In the genomic region with DNA sequence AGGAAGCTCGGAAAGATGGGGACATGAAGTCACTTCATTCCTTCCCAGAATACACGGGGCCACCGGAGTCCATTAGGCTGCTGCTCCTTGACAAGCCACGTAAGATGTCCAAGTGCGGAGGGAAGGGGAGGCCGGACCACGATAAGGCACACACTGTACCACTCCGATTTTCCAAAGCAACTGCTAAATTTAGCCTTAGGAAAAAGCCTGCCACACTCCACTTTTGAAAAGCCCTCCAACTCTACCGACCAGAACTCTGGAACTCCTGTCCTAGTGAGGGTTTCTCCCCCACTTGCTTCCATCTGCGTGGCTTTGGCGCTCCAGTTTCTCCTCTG, we compare ENCODE assay signal across 31 mouse cellular contexts. TPM values are rescaled to one million over a fixed set of nuclear protein-coding genes. Genes with fewer than 3 reads are reported as not detected.
DNase-seq lines count a peak whose midpoint lies in the region; ATAC-seq and TF ChIP-seq lines count a peak whose summit lies in the region.
"Had no signal": no experiment of that assay in that cellular context is flagged by ENCODE, and none has a peak within 500 bp of the region (broad histone marks: within the 10 kb centered on the region; RNA-seq: fewer than 3 reads in every experiment).

No protein-coding gene starts in this region.

- no peak overlapping the region for H3K4me3 ChIP-seq in forebrain, embryonic 13.5 days
- H3K4me3 ChIP-seq in forebrain, embryonic 10.5 days, result no peak overlapping the region
- H3K4me3 ChIP-seq in heart, embryonic 11.5 days (ENCODE audit: low read depth, low read length), result peak overlapping the region; percentile 4; the same call in 1 of the 2 replicates
- no peak overlapping the region for H3K4me3 ChIP-seq in midbrain, embryonic 12.5 days
- no peak overlapping the region for H3K4me3 ChIP-seq in midbrain, embryonic 10.5 days
- H3K4me3 ChIP-seq in olfactory bulb, adult 2 months (ENCODE audit: insufficient read depth, low read depth, low read length), result no peak overlapping the region
- H3K4me3 ChIP-seq: embryonic facial prominence, embryonic 10.5 days; hindbrain, embryonic 15.5 days; intestine, embryonic 15.5 days; limb, embryonic 10.5 days; myocyte had no signal

- H3K27me3 ChIP-seq in forebrain, embryonic 13.5 days, result no peaks in the 10 kb centered on the region
- H3K27me3 ChIP-seq in forebrain, embryonic 10.5 days (ENCODE audit: poor library complexity, severe bottlenecking), result no peaks in the 10 kb centered on the region
- no peaks in the 10 kb centered on the region for H3K27me3 ChIP-seq in heart, embryonic 11.5 days (ENCODE audit: control insufficient read depth, insufficient read depth, low read length)
- H3K27me3 ChIP-seq in midbrain, embryonic 12.5 days, result no peaks in the 10 kb centered on the region
- no peaks in the 10 kb centered on the region for H3K27me3 ChIP-seq in midbrain, embryonic 10.5 days (ENCODE audit: low read depth, poor library complexity, severe bottlenecking)
- H3K27me3 ChIP-seq: hindbrain, embryonic 15.5 days; intestine, embryonic 15.5 days; Patski had no signal

- peaks cover 49% of the 10 kb centered on the region for H3K4me1 ChIP-seq in forebrain, embryonic 13.5 days
- H3K4me1 ChIP-seq in forebrain, embryonic 10.5 days, result peaks cover 11% of the 10 kb centered on the region
- H3K4me1 ChIP-seq in heart, embryonic 11.5 days (ENCODE audit: control insufficient read depth, insufficient read depth, low read length), result peaks cover 28% of the 10 kb centered on the region
- H3K4me1 ChIP-seq in midbrain, embryonic 12.5 days, result peaks cover 21% of the 10 kb centered on the region; the same call in 1 of the 2 replicates
- peaks cover 11% of the 10 kb centered on the region for H3K4me1 ChIP-seq in midbrain, embryonic 10.5 days
- H3K4me1 ChIP-seq in olfactory bulb, adult 2 months (ENCODE audit: control insufficient read depth, insufficient read depth, low read length), result peaks cover 40% of the 10 kb centered on the region
- H3K4me1 ChIP-seq: embryonic facial prominence, embryonic 10.5 days; intestine, embryonic 15.5 days; limb, embryonic 10.5 days had no signal

- H3K36me3 ChIP-seq in forebrain, embryonic 13.5 days (ENCODE audit: poor library complexity, severe bottlenecking), result peaks cover 24% of the 10 kb centered on the region; the same call in 1 of the 2 replicates
- peaks cover 43% of the 10 kb centered on the region for H3K36me3 ChIP-seq in forebrain, embryonic 10.5 days (replicated peaks)
- no peaks in the 10 kb centered on the region for H3K36me3 ChIP-seq in heart, embryonic 11.5 days (ENCODE audit: control insufficient read depth, insufficient read depth, low read length)
- H3K36me3 ChIP-seq in midbrain, embryonic 12.5 days, result peaks cover 24% of the 10 kb centered on the region
- H3K36me3 ChIP-seq in midbrain, embryonic 10.5 days, result peaks cover 44% of the 10 kb centered on the region
- H3K36me3 ChIP-seq: hindbrain, embryonic 15.5 days; intestine, embryonic 15.5 days had no signal

- 0 out of 2 replicates have a peak overlapping the region, but pooled peaks have one; percentile 13 for H3K9ac ChIP-seq in forebrain, embryonic 13.5 days
- H3K9ac ChIP-seq in heart, embryonic 11.5 days (ENCODE audit: low read depth, low read length), result peak overlapping the region; percentile 54
- no peak overlapping the region for H3K9ac ChIP-seq in midbrain, embryonic 12.5 days (replicated peaks)
- H3K9ac ChIP-seq: hindbrain, embryonic 15.5 days; intestine, embryonic 15.5 days; liver, postnatal 0 days had no signal

- ATAC-seq in forebrain, embryonic 13.5 days, result no peak
- no peak for ATAC-seq in heart, embryonic 11.5 days (replicated peaks; ENCODE audit: insufficient number of reproducible peaks, low FRiP score, low TSS enrichment)
- no peak for ATAC-seq in midbrain, embryonic 12.5 days (ENCODE audit: low FRiP score, low read depth)
- ATAC-seq: CD4-positive, CD25-positive, alpha-beta regulatory T cell, adult 4 months; forebrain, embryonic 16.5 days; intestine, embryonic 15.5 days; liver, postnatal 0 days; Patski had no signal

- no peak for TF ChIP-seq CTCF in olfactory bulb, adult 2 months (IDR thresholded peaks at IDR 0.05; ENCODE audit: insufficient read depth, low read depth, low read length)

- 85% methylated on average over 11 of the region's 11 CpGs for WGBS in forebrain, embryonic 13.5 days
- WGBS in forebrain, embryonic 10.5 days, result 89% methylated on average over 11 of the region's 11 CpGs
- WGBS in heart, embryonic 11.5 days (ENCODE audit: insufficient replicate concordance), result 48% methylated on average over 11 of the region's 11 CpGs
- WGBS in midbrain, embryonic 12.5 days, result 87% methylated on average over 11 of the region's 11 CpGs
- WGBS in midbrain, embryonic 10.5 days, result 91% methylated on average over 11 of the region's 11 CpGs
- 33% methylated on average over 11 of the region's 11 CpGs for WGBS in olfactory bulb, adult 2 months

- H3K9me3 ChIP-seq in forebrain, embryonic 13.5 days (replicated peaks), result no peaks in the 10 kb centered on the region
- H3K9me3 ChIP-seq in forebrain, embryonic 10.5 days, result peaks cover 9% of the 10 kb centered on the region
- no peaks in the 10 kb centered on the region for H3K9me3 ChIP-seq in heart, embryonic 11.5 days (replicated peaks; ENCODE audit: control insufficient read depth, low read length)
- no peaks in the 10 kb centered on the region for H3K9me3 ChIP-seq in midbrain, embryonic 12.5 days
- H3K9me3 ChIP-seq in midbrain, embryonic 10.5 days (replicated peaks), result peaks cover 1% of the 10 kb centered on the region; the same call in 1 of the 2 replicates
- H3K9me3 ChIP-seq: hindbrain, embryonic 15.5 days; intestine, embryonic 15.5 days; limb, embryonic 10.5 days had no signal

- no peak for DNase-seq in forebrain, embryonic 10.5 days (ENCODE audit: extremely low spot score, low spot score)
- no peak for DNase-seq in heart, postnatal 25 days (ENCODE audit: low spot score)
- no peak for DNase-seq in midbrain, embryonic 10.5 days (ENCODE audit: low spot score)
- no peak for DNase-seq in thymus, postnatal 0 days (ENCODE audit: low spot score)
- DNase-seq: adrenal gland, postnatal 10 days; kidney, adult 9 months; kidney, postnatal 25 days; layer of hippocampus, adult 9-11 months; liver, postnatal 0 days; lung, postnatal 4 days; retina, postnatal 1 day; thymus, postnatal 25 days had no signal

- intact Hi-C loops in heart, postnatal 25 days (cut with DNase I), result no loop called here

- no peak overlapping the region for H3K4me2 ChIP-seq in forebrain, embryonic 13.5 days
- peak overlapping the region; percentile 49 for H3K4me2 ChIP-seq in heart, embryonic 11.5 days
- H3K4me2 ChIP-seq in midbrain, embryonic 12.5 days (replicated peaks), result no peak overlapping the region
- H3K4me2 ChIP-seq: hindbrain, embryonic 15.5 days; intestine, embryonic 15.5 days had no signal

- 0 out of 2 replicates have a peak overlapping the region, but pooled peaks have one; percentile 35 for H3K27ac ChIP-seq in forebrain, embryonic 13.5 days
- no peak overlapping the region for H3K27ac ChIP-seq in forebrain, embryonic 10.5 days
- peak overlapping the region; percentile 96 for H3K27ac ChIP-seq in heart, embryonic 11.5 days (ENCODE audit: low read depth, low read length)
- 0 out of 2 replicates have a peak overlapping the region, but pooled peaks have one; percentile 0 for H3K27ac ChIP-seq in midbrain, embryonic 12.5 days (replicated peaks)
- no peak overlapping the region for H3K27ac ChIP-seq in midbrain, embryonic 10.5 days (replicated peaks)
- H3K27ac ChIP-seq in olfactory bulb, adult 2 months (ENCODE audit: insufficient read depth, low read depth, low read length), result peak overlapping the region; percentile 4; the same call in 1 of the 2 replicates
- H3K27ac ChIP-seq: embryonic facial prominence, embryonic 10.5 days; hindbrain, embryonic 15.5 days; intestine, embryonic 15.5 days; limb, embryonic 10.5 days had no signal

- TF ChIP-seq POLR2A in olfactory bulb, adult 2 months (IDR thresholded peaks at IDR 0.05; ENCODE audit: insufficient read depth, low read depth, low read length), result no peak

RNA-seq across cellular contexts. Expression of a gene that starts 7.7 kb away (rescaled TPM):
- polyA plus RNA-seq in forebrain, embryonic 13.5 days (2015; fragmentation: Nextera tagmentation; extraction: Ambion mirVana), result 0.33 TPM in 1 of 2 replicates, not detected in the other
- not detected in 2 replicates for polyA plus RNA-seq in forebrain, embryonic 10.5 days (2016; fragmentation: Nextera tagmentation; extraction: Ambion mirVana)
- 0.21 TPM in 1 of 2 replicates, not detected in the other for polyA plus RNA-seq in heart, embryonic 11.5 days (2014; fragmentation: Nextera tagmentation; extraction: Ambion mirVana)
- total RNA-seq in heart, postnatal 25 days (2021), result not detected
- polyA plus RNA-seq in midbrain, embryonic 12.5 days (2016; fragmentation: Nextera tagmentation; extraction: Ambion mirVana), result 0.43 TPM in 1 of 2 replicates, not detected in the other
- polyA plus RNA-seq in midbrain, embryonic 10.5 days (2016; fragmentation: Nextera tagmentation; extraction: Ambion mirVana), result not detected in 2 replicates
- not detected in 2 replicates for polyA plus RNA-seq in olfactory bulb, adult 2 months (2012; ENCODE audit: insufficient read depth, insufficient read length, low replicate concordance, missing spikeins)
- polyA plus RNA-seq in thymus, postnatal 0 days (2015; fragmentation: Nextera tagmentation; extraction: Ambion mirVana), result not detected in 2 replicates
- total RNA-seq: adrenal gland, postnatal 10 days; common myeloid progenitor, adult 5-6 weeks; ES-E14; heart, postnatal 36 days; left cerebral cortex, adult 8-10 months; liver, adult 2 months; neutrophil, adult 5-6 weeks had no signal
- polyA plus RNA-seq: CD4-positive, CD25-positive, alpha-beta regulatory T cell, adult 4 months; embryonic facial prominence, embryonic 10.5 days; hindbrain, embryonic 15.5 days; intestine, embryonic 15.5 days; limb, embryonic 10.5 days; liver, adult 2 months; liver, postnatal 0 days; myocyte; Patski; testis, adult 2 months had no signal

RNA-seq across cellular contexts. Expression of a gene that starts 39.3 kb away (rescaled TPM):
- polyA plus RNA-seq in forebrain, embryonic 13.5 days (2015; fragmentation: Nextera tagmentation; extraction: Ambion mirVana), result 77.3 and 80.1 TPM in 2 replicates
- 123 and 124 TPM in 2 replicates for polyA plus RNA-seq in forebrain, embryonic 10.5 days (2016; fragmentation: Nextera tagmentation; extraction: Ambion mirVana)
- 88.5 and 102 TPM in 2 replicates for polyA plus RNA-seq in heart, embryonic 11.5 days (2014; fragmentation: Nextera tagmentation; extraction: Ambion mirVana)
- 10 to 100 TPM; 67.4 to 77.2 TPM for total RNA-seq in heart, postnatal 25 days (2021)
- polyA plus RNA-seq in midbrain, embryonic 12.5 days (2016; fragmentation: Nextera tagmentation; extraction: Ambion mirVana), result 79.3 and 88.8 TPM in 2 replicates
- 122 and 131 TPM in 2 replicates for polyA plus RNA-seq in midbrain, embryonic 10.5 days (2016; fragmentation: Nextera tagmentation; extraction: Ambion mirVana)
- polyA plus RNA-seq in olfactory bulb, adult 2 months (2012; ENCODE audit: insufficient read depth, insufficient read length, low replicate concordance, missing spikeins), result not detected in 2 replicates
- 65.1 and 73.3 TPM in 2 replicates for polyA plus RNA-seq in thymus, postnatal 0 days (2015; fragmentation: Nextera tagmentation; extraction: Ambion mirVana)

RNA-seq across cellular contexts. Expression of a gene that starts 52.6 kb away (rescaled TPM):
- 3.5 and 4.0 TPM in 2 replicates for polyA plus RNA-seq in forebrain, embryonic 13.5 days (2015; fragmentation: Nextera tagmentation; extraction: Ambion mirVana)
- 6.1 and 6.5 TPM in 2 replicates for polyA plus RNA-seq in forebrain, embryonic 10.5 days (2016; fragmentation: Nextera tagmentation; extraction: Ambion mirVana)
- 6.6 and 6.7 TPM in 2 replicates for polyA plus RNA-seq in heart, embryonic 11.5 days (2014; fragmentation: Nextera tagmentation; extraction: Ambion mirVana)
- 10 to 100 TPM in 1 of 2 experiments, 1 to 10 TPM in 1; 4.2 to 19.9 TPM for total RNA-seq in heart, postnatal 25 days (2021)
- 5.0 and 5.1 TPM in 2 replicates for polyA plus RNA-seq in midbrain, embryonic 12.5 days (2016; fragmentation: Nextera tagmentation; extraction: Ambion mirVana)
- 5.8 and 6.2 TPM in 2 replicates for polyA plus RNA-seq in midbrain, embryonic 10.5 days (2016; fragmentation: Nextera tagmentation; extraction: Ambion mirVana)
- not detected in 2 replicates for polyA plus RNA-seq in olfactory bulb, adult 2 months (2012; ENCODE audit: insufficient read depth, insufficient read length, low replicate concordance, missing spikeins)
- 2.5 and 2.8 TPM in 2 replicates for polyA plus RNA-seq in thymus, postnatal 0 days (2015; fragmentation: Nextera tagmentation; extraction: Ambion mirVana)

Comparison
In these comparisons a context has a peak if more than half of its experiments do, and no peak if none do; other contexts are left out.
1. H3K27ac ChIP-seq: peak in forebrain, embryonic 13.5 days (single experiment), heart, embryonic 11.5 days (single experiment), midbrain, embryonic 12.5 days (single experiment) and olfactory bulb, adult 2 months (single experiment); none in forebrain, embryonic 10.5 days (single experiment) and midbrain, embryonic 10.5 days (single experiment).